Mouse (Mus musculus) MEL (cell line): ENCODE measurements around the gene Taco1.

Experiments
- CHD2 ChIP-seq: IDR thresholded peaks from 2 replicates; pipeline ENCODE4 v1.6.1; 2011; ENCODE audit warnings: low read length, improper control_type of control experiment
- CTCF ChIP-seq, 3 experiments: IDR thresholded peaks in 2 of 3; conservative IDR thresholded peaks in 1 of 3; 2 replicates each; pipeline ENCODE4 v1.5.1; 2011 to 2012; ENCODE audit warnings: low read length in 3 of 3, low read depth in 2 of 3, mild to moderate bottlenecking in 2 of 3, improper control_type of control experiment in 1 of 3, inconsistent platforms in 1 of 3, mixed read lengths in 1 of 3, moderate library complexity in 1 of 3; ENCODE audit not compliant: control insufficient read depth in 1 of 3, insufficient read depth in 1 of 3, poor library complexity in 1 of 3, severe bottlenecking in 1 of 3
- MAX ChIP-seq: IDR thresholded peaks from 2 replicates; pipeline ENCODE4 v1.6.1; 2011; ENCODE audit warnings: low read length, improper control_type of control experiment
- MXI1 ChIP-seq: IDR thresholded peaks from 2 replicates; pipeline ENCODE4 v1.6.1; 2011; ENCODE audit warnings: mild to moderate bottlenecking, low read depth, low read length, improper control_type of control experiment
- POLR2A ChIP-seq, 2 experiments: IDR thresholded peaks; 2 replicates each; pipeline ENCODE4 v1.6.1; 2011 to 2012; ENCODE audit warnings: low read length in 2 of 2, mild to moderate bottlenecking in 2 of 2, control low read depth in 1 of 2, improper control_type of control experiment in 1 of 2, low read depth in 1 of 2, moderate library complexity in 1 of 2; ENCODE audit not compliant: control insufficient read depth in 1 of 2, insufficient read depth in 1 of 2, poor library complexity in 1 of 2
- RCOR1 ChIP-seq: IDR thresholded peaks from 2 replicates; pipeline ENCODE4 v1.6.1; 2012; ENCODE audit warnings: low read depth, mild to moderate bottlenecking, inconsistent platforms, low read length, improper control_type of control experiment
- ZNF384 ChIP-seq: IDR thresholded peaks from 2 replicates; pipeline ENCODE4 v1.6.1; 2012; ENCODE audit warnings: low read depth, mild to moderate bottlenecking, inconsistent platforms, low read length, improper control_type of control experiment

DNA sequence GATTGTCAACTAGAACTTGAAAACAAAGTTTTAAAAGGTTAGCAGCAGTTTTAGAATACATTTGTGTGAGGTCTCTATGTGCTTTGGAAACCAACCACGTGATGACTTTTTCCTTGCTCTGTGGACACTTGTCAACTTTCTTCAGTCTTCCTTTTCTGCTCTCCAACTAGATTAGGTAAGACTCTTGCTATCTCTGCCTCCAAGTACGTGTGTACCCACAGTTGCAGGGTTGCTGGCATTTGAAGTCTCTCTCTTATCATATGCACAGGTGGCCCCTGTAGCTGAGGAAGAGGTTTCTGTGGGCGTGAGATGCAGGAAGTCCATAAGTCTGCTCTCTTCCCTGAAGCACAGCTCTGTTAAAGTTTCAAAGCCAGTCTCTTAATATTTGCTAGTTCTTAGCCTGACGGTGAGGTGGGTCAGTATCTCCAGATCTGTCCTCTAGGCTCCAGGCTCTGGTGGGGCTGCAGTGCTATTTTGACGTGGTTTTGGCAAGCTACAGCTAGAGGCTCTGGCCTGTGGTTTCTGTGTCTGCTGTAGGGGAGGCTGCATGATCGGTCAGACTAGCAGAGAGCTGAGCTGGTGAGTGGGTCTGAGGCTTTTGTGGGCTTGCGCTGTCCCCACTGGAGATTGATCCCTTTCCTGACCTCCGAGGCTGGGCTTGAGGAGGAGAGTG is 8.9 kb upstream of the Taco1 start:
- peak; percentile 49 for TF ChIP-seq CHD2
- no peak for TF ChIP-seq ZNF384
- TF ChIP-seq CTCF (IDR thresholded peaks at IDR 0.05 in 2 of 3, conservative IDR thresholded peaks at IDR 0.05 in 1 of 3; ENCODE audit: control insufficient read depth in 1 of 3, insufficient read depth in 1 of 3, low read depth in 2 of 3, low read length in 3 of 3, poor library complexity in 1 of 3, severe bottlenecking in 1 of 3): no peak
- TF ChIP-seq POLR2A (IDR thresholded peaks at IDR 0.05; ENCODE audit: control insufficient read depth in 1 of 2, insufficient read depth in 1 of 2, low read depth in 1 of 2, low read length in 2 of 2, poor library complexity in 1 of 2): peak in 1 of 2 experiments; percentile 43; a peak in 2 of 4 replicates
- TF ChIP-seq MAX: peak; percentile 93
- TF ChIP-seq MXI1: peak; percentile 93
- peak; percentile 92 for TF ChIP-seq RCOR1
